ENCODE assay signal across 14 mouse cellular contexts in genomic region chr6:144621089-144621769, GRCm38 (mm10).
DNase-seq lines count a peak whose midpoint lies in the region; ATAC-seq and TF ChIP-seq lines count a peak whose summit lies in the region.
"Had no signal": no experiment of that assay in that cellular context is flagged by ENCODE, and none has a peak within 500 bp of the region (broad histone marks: within the 10 kb centered on the region; RNA-seq: fewer than 3 reads in every experiment).

No protein-coding gene starts in this region.

- ATAC-seq in limb, embryonic 14.5 days (ENCODE audit: low FRiP score, low read depth): no peak
- peak; percentile 90 for ATAC-seq in stomach, postnatal 0 days (ENCODE audit: low FRiP score, low TSS enrichment)

- H3K9me3 ChIP-seq in limb, embryonic 14.5 days (ENCODE audit: control insufficient read depth, low read length): no peaks in the 10 kb centered on the region
- H3K9me3 ChIP-seq in stomach, postnatal 0 days (ENCODE audit: control insufficient read depth, low read length): no peaks in the 10 kb centered on the region
- H3K9me3 ChIP-seq: forebrain, embryonic 12.5 days; heart, embryonic 15.5 days had no signal

- TF ChIP-seq POLR2A in limb, embryonic 14.5 days (IDR thresholded peaks at IDR 0.05; ENCODE audit: borderline replicate concordance, extremely low read depth, insufficient read depth, insufficient read length): no peak
- TF ChIP-seq POLR2A in cerebellum, adult 2 months (IDR thresholded peaks at IDR 0.05; ENCODE audit: borderline replicate concordance, insufficient read depth, low read length): no peak

- no peak for TF ChIP-seq EP300 in stomach, postnatal 0 days (optimal IDR thresholded peaks at IDR 0.05)

- H3K27me3 ChIP-seq in limb, embryonic 14.5 days (ENCODE audit: control insufficient read depth, insufficient read depth, low read length): no peaks in the 10 kb centered on the region
- no peaks in the 10 kb centered on the region for H3K27me3 ChIP-seq in stomach, postnatal 0 days (ENCODE audit: control insufficient read depth, insufficient read depth, low read length)
- no peaks in the 10 kb centered on the region for H3K27me3 ChIP-seq in cerebellum, adult 2 months (ENCODE audit: control insufficient read depth, insufficient read depth, low read length)
- H3K27me3 ChIP-seq: forebrain, embryonic 12.5 days; heart, embryonic 15.5 days had no signal

- peak; percentile 58 for DNase-seq in heart, adult 11 months
- no peak for DNase-seq in heart, adult 8-10 months (ENCODE audit: low spot score)
- DNase-seq in kidney, adult 11 months: peak; percentile 92
- peak; percentile 11 for DNase-seq in limb, embryonic 14.5 days (ENCODE audit: low spot score)
- DNase-seq in stomach, postnatal 0 days (ENCODE audit: low spot score): peak; percentile 72
- no peak for DNase-seq in right cerebral cortex, postnatal 36 days (ENCODE audit: low spot score in 2 of 2)
- no peak for DNase-seq in gastrocnemius, postnatal 14 days
- no peak for DNase-seq in cerebellum, adult 2 months
- DNase-seq: adrenal gland, postnatal 14 days; cerebellum, adult 8-10 months; thymus, adult 2 months had no signal

- no peak overlapping the region for H3K27ac ChIP-seq in limb, embryonic 14.5 days (replicated peaks; ENCODE audit: low read depth, low read length)
- H3K27ac ChIP-seq in stomach, postnatal 0 days (replicated peaks): no peak overlapping the region
- no peak overlapping the region for H3K27ac ChIP-seq in cerebellum, adult 2 months (ENCODE audit: insufficient read depth, low read length)
- H3K27ac ChIP-seq: forebrain, embryonic 12.5 days; heart, embryonic 15.5 days; liver, embryonic 14.5 days had no signal

- H3K36me3 ChIP-seq in limb, embryonic 14.5 days (ENCODE audit: control insufficient read depth, insufficient read depth, low read length): no peaks in the 10 kb centered on the region
- H3K36me3 ChIP-seq in stomach, postnatal 0 days (ENCODE audit: control insufficient read depth, insufficient read depth, low read length): no peaks in the 10 kb centered on the region
- H3K36me3 ChIP-seq: forebrain, embryonic 12.5 days; heart, embryonic 15.5 days had no signal

- 11% methylated on average over 3 of the region's 3 CpGs for WGBS in limb, embryonic 14.5 days
- WGBS in stomach, postnatal 0 days: 13% methylated on average over 3 of the region's 3 CpGs
- WGBS in cerebellum, adult 2 months: 74% methylated on average over 3 of the region's 3 CpGs

- no peak overlapping the region for H3K9ac ChIP-seq in limb, embryonic 14.5 days (ENCODE audit: low read depth, low read length, severe bottlenecking)
- no peak overlapping the region for H3K9ac ChIP-seq in stomach, postnatal 0 days (ENCODE audit: low read length)
- H3K9ac ChIP-seq: forebrain, embryonic 12.5 days; heart, embryonic 15.5 days; liver, embryonic 14.5 days had no signal

- no peak overlapping the region for H3K4me3 ChIP-seq in limb, embryonic 14.5 days (replicated peaks; ENCODE audit: low read length)
- H3K4me3 ChIP-seq in stomach, postnatal 0 days (ENCODE audit: low read depth, low read length): no peak overlapping the region
- H3K4me3 ChIP-seq in cerebellum, adult 2 months (replicated peaks; ENCODE audit: insufficient read depth, low read depth, low read length): no peak overlapping the region
- H3K4me3 ChIP-seq: forebrain, embryonic 12.5 days; heart, embryonic 15.5 days had no signal

- H3K4me2 ChIP-seq in limb, embryonic 14.5 days (replicated peaks; ENCODE audit: low read depth, low read length, severe bottlenecking): no peak overlapping the region
- no peak overlapping the region for H3K4me2 ChIP-seq in stomach, postnatal 0 days (replicated peaks; ENCODE audit: low read depth)
- H3K4me2 ChIP-seq: forebrain, embryonic 12.5 days; heart, embryonic 15.5 days had no signal

- 0 out of 2 replicates have a peak, but pooled peaks cover 5% of the 10 kb centered on the region for H3K4me1 ChIP-seq in limb, embryonic 14.5 days (ENCODE audit: control insufficient read depth, insufficient read depth, low read length)
- H3K4me1 ChIP-seq in stomach, postnatal 0 days (replicated peaks; ENCODE audit: control insufficient read depth, insufficient read depth): 0 out of 2 replicates have a peak, but pooled peaks cover 2% of the 10 kb centered on the region
- no peaks in the 10 kb centered on the region for H3K4me1 ChIP-seq in cerebellum, adult 2 months (ENCODE audit: control insufficient read depth, insufficient read depth, low read length)

- intact Hi-C loops in gastrocnemius, postnatal 14 days (cut with DNase I; ENCODE audit: low total_unique reads): no loop called here

- TF ChIP-seq CTCF in stomach, postnatal 0 days (IDR thresholded peaks at IDR 0.05; ENCODE audit: low read depth): no peak; the same call in 1 of the 2 replicates
- TF ChIP-seq CTCF in cerebellum, adult 2 months (IDR thresholded peaks at IDR 0.05; ENCODE audit: borderline replicate concordance, insufficient read depth, low read depth, low read length): no peak

Comparison
In these comparisons a context has a peak if more than half of its experiments do, and no peak if none do; other contexts are left out.
1. DNase-seq: peak in heart, adult 11 months (single experiment), kidney, adult 11 months (single experiment), limb, embryonic 14.5 days (single experiment) and stomach, postnatal 0 days (single experiment); none in heart, adult 8-10 months (single experiment), right cerebral cortex, postnatal 36 days (0 of 2), gastrocnemius, postnatal 14 days (single experiment) and cerebellum, adult 2 months (0 of 2).